Mouse (Mus musculus) stomach, postnatal 0 days (tissue): ENCODE data around the gene Plgrkt.

Experiments used
- CTCF ChIP-seq: IDR thresholded peaks from 2 replicates; pipeline ENCODE4 v1.5.1; 2016; ENCODE audit warnings: antibody characterized with exemption, low read depth, mild to moderate bottlenecking, moderate library complexity
- EP300 ChIP-seq: optimal IDR thresholded peaks from 2 replicates; pipeline ENCODE3; 2016; ENCODE audit warnings: antibody characterized with exemption

GRCm38 (mm10) chr19:29354895-29355877 lies 12.0 kb downstream of the Plgrkt start:
- peak; percentile 95 for TF ChIP-seq CTCF
- TF ChIP-seq EP300: no peak
